Mouse (Mus musculus) liver, adult (tissue): ENCODE data around the gene Acvr1b.

Experiments used
- GATA4 ChIP-seq: IDR thresholded peaks from 2 replicates; pipeline ENCODE4 v1.6.1; 2014; ENCODE audit warnings: mild to moderate bottlenecking, low read length; ENCODE audit not compliant: insufficient replicate concordance

The Acvr1b gene

GRCm38 (mm10) chr15:101163056-101163458 is 10.8 kb upstream of the Acvr1b start:
- TF ChIP-seq GATA4, result no peak

- no peak for TF ChIP-seq GATA4
Measured at GRCm38 (mm10) chr15:101163854-101164253, 10.0 kb upstream of the Acvr1b start.

- no peak for TF ChIP-seq GATA4
Measured at GRCm38 (mm10) chr15:101164291-101164690, 9.6 kb upstream of the Acvr1b start.

- no peak for TF ChIP-seq GATA4
Measured at GRCm38 (mm10) chr15:101165658-101166437, 8.0 kb upstream of the Acvr1b start.

GRCm38 (mm10) chr15:101167553-101167952 is 6.3 kb upstream of the Acvr1b start:
- no peak for TF ChIP-seq GATA4

- TF ChIP-seq GATA4, result no peak
Measured at GRCm38 (mm10) chr15:101169910-101170309, 4.0 kb upstream of the Acvr1b start.

- no peak for TF ChIP-seq GATA4
Measured at GRCm38 (mm10) chr15:101170413-101170980, 3.4 kb upstream of the Acvr1b start.

GRCm38 (mm10) chr15:101171272-101171671 is 2.6 kb upstream of the Acvr1b start:
- TF ChIP-seq GATA4, result no peak

- no peak for TF ChIP-seq GATA4
Measured at GRCm38 (mm10) chr15:101172016-101172415, 1.9 kb upstream of the Acvr1b start.

GRCm38 (mm10) chr15:101174294-101175130 is 645 bp downstream of the Acvr1b start:
- no peak for TF ChIP-seq GATA4

GRCm38 (mm10) chr15:101175131-101175460 is 1.2 kb downstream of the Acvr1b start:
- no peak for TF ChIP-seq GATA4

- no peak for TF ChIP-seq GATA4
Measured at GRCm38 (mm10) chr15:101175613-101176283, 1.9 kb downstream of the Acvr1b start.

GRCm38 (mm10) chr15:101176284-101176680 is 2.4 kb downstream of the Acvr1b start:
- no peak for TF ChIP-seq GATA4

- TF ChIP-seq GATA4, result no peak
Measured at GRCm38 (mm10) chr15:101176795-101177691, 3.2 kb downstream of the Acvr1b start.
